Mouse (Mus musculus) embryonic fibroblast, embryonic 13.5 days (primary cell): ENCODE results near the gene Actrt2.

ENCODE experiments used
- CTCF ChIP-seq: IDR thresholded peaks from 2 replicates; pipeline ENCODE4 v1.5.1; 2011; ENCODE audit warnings: mild to moderate bottlenecking, control low read depth, low read length, moderate library complexity, borderline replicate concordance; ENCODE audit not compliant: insufficient read depth
- POLR2A ChIP-seq: IDR thresholded peaks from 2 replicates; pipeline ENCODE4 v1.6.1; 2011; ENCODE audit warnings: low read depth, mild to moderate bottlenecking, control low read depth, low read length, moderate library complexity

DNA sequence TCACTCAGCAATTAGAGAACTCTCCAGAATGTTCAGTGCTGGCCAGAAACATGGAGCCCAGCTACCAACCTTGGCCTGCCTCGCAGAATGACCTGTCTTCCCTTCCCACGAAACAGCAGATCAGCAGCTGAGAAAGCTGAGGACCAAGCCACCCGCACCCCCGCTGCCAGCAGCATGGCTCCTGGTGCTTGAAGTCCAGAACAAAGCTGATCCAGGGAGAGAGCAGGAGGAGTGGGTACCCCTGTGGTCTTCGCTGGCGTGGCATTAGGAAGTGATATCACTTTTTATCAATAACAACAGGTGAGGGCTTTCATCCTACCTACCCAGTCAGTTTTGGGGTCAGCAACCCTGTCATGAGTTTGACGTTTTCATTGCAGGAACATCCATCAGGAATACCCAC, 36.9 kb upstream of the Actrt2 start:
- TF ChIP-seq POLR2A (no peak), CTCF (no peak)
